8 mouse cellular contexts compared by ENCODE assay signal in genomic region chr5:129584583-129585541, GRCm38 (mm10). TPM values are rescaled to one million over a fixed set of nuclear protein-coding genes. Genes with fewer than 3 reads are reported as not detected.
DNase-seq lines count a peak whose midpoint lies in the region; ATAC-seq lines count a peak whose summit lies in the region.

No protein-coding gene starts in this region.

- peak overlapping the region; percentile 100 for H3K4me2 ChIP-seq in liver, embryonic 11.5 days
- peak overlapping the region; percentile 97 for H3K4me2 ChIP-seq in neural tube, embryonic 12.5 days (replicated peaks)

- no peak overlapping the region for H3K27ac ChIP-seq in liver, embryonic 11.5 days (ENCODE audit: low read depth, low read length)
- no peak overlapping the region for H3K27ac ChIP-seq in neural tube, embryonic 12.5 days

- under 1% methylated on average over 74 of the region's 76 CpGs for WGBS in liver, embryonic 11.5 days
- under 1% methylated on average over 76 of the region's 76 CpGs for WGBS in neural tube, embryonic 12.5 days

- H3K4me3 ChIP-seq in liver, embryonic 11.5 days (ENCODE audit: low read depth, low read length) = peak overlapping the region; percentile 71
- peak overlapping the region; percentile 77 for H3K4me3 ChIP-seq in neural tube, embryonic 12.5 days

- peak; percentile 13; the same call in 1 of the 2 replicates for ATAC-seq in liver, embryonic 11.5 days (replicated peaks; ENCODE audit: low FRiP score)
- ATAC-seq in neural tube, embryonic 12.5 days (ENCODE audit: low FRiP score, low read depth) = peak; percentile 26

- H3K27me3 ChIP-seq in liver, embryonic 11.5 days (replicated peaks; ENCODE audit: control insufficient read depth, insufficient read depth, low read length) = peaks cover 71% of the 10 kb centered on the region
- peaks cover 40% of the 10 kb centered on the region for H3K27me3 ChIP-seq in neural tube, embryonic 12.5 days (replicated peaks)

- peak overlapping the region; percentile 55 for H3K9ac ChIP-seq in liver, embryonic 11.5 days (ENCODE audit: low read depth, low read length)
- H3K9ac ChIP-seq in neural tube, embryonic 12.5 days = peak overlapping the region; percentile 71

- intact Hi-C loops in heart, postnatal 36 days (cut with DNase I) = loop anchor here (2.0 to 10.0 kb wide), 3 partner anchors 128 to 330 kb away; no protein-coding TSS in a partner anchor

- H3K36me3 ChIP-seq in liver, embryonic 11.5 days (ENCODE audit: control insufficient read depth, insufficient read depth, low read length) = no peaks in the 10 kb centered on the region
- H3K36me3 ChIP-seq in neural tube, embryonic 12.5 days = no peaks in the 10 kb centered on the region

- peak; percentile 17 to 46 for DNase-seq in heart, adult 18-20 months
- no peak for DNase-seq in heart, adult 8-10 months (ENCODE audit: low spot score)
- peak; percentile 22 for DNase-seq in T-cell, adult 2 months (ENCODE audit: low spot score)
- DNase-seq in embryo, embryonic 11 days = peak; percentile 65
- DNase-seq in heart, postnatal 36 days = peak; percentile 35 to 53
- peak; percentile 62 for DNase-seq in liver, embryonic 11.5 days (ENCODE audit: low spot score)
- DNase-seq in thymus, postnatal 14 days = peak; percentile 65

- H3K4me1 ChIP-seq in liver, embryonic 11.5 days (replicated peaks; ENCODE audit: control insufficient read depth, insufficient read depth, low read length) = peaks cover 21% of the 10 kb centered on the region
- peaks cover 30% of the 10 kb centered on the region for H3K4me1 ChIP-seq in neural tube, embryonic 12.5 days

- no peaks in the 10 kb centered on the region for H3K9me3 ChIP-seq in liver, embryonic 11.5 days (ENCODE audit: control insufficient read depth, low read length)
- H3K9me3 ChIP-seq in neural tube, embryonic 12.5 days = no peaks in the 10 kb centered on the region

RNA-seq across cellular contexts. Expression of gene Mmp17, which starts 0.9 kb away (rescaled TPM):
- total RNA-seq in heart, adult 18-20 months (2021) = under 1 TPM; 0.85 to 0.94 TPM
- under 1 TPM; 0.53 to 0.91 (median 0.77) TPM for total RNA-seq in heart, adult 8-10 months (2022)
- 1 to 10 TPM; 1.2 to 1.7 TPM for total RNA-seq in heart, postnatal 36 days (2021)
- polyA plus RNA-seq in liver, embryonic 11.5 days (2014; fragmentation: Nextera tagmentation; extraction: Ambion mirVana) = 0.44 and 0.67 TPM in 2 replicates
- 6.7 and 6.9 TPM in 2 replicates for polyA plus RNA-seq in neural tube, embryonic 12.5 days (2016; fragmentation: Nextera tagmentation; extraction: Ambion mirVana)
